Mouse (Mus musculus) hindbrain, postnatal 0 days (tissue): ENCODE results near the gene Cks2. TPM values are rescaled to one million over a fixed set of nuclear protein-coding genes. Genes with fewer than 3 reads are reported as not detected.

ENCODE experiments used
- ATAC-seq: fragments of 200-750 bp; cut with Nextera tagmentation; 2 replicates; pipeline ENCODE4 v1.8.0; 2017; ENCODE audit warnings: mild to moderate bottlenecking, moderate TSS enrichment, moderate library complexity
- DNase-seq: peaks from one replicate; pipeline ENCODE4 v3.0.0-alpha.2; 2015; ENCODE audit warnings: low spot score
- H3K27ac ChIP-seq: fragments of 300-500 bp; sonication (generic); 2 replicates; pipeline ENCODE4 v1.5.1; 2014; ENCODE audit warnings: mild to moderate bottlenecking
- H3K27me3 ChIP-seq: fragments of 300-500 bp; sonication (generic); 2 replicates; pipeline ENCODE4 v1.6.1; 2014; ENCODE audit warnings: low read length, mixed read lengths; ENCODE audit not compliant: insufficient read depth
- H3K36me3 ChIP-seq: fragments of 300-500 bp; sonication (generic); 2 replicates; pipeline ENCODE4 v1.6.1; 2014; ENCODE audit warnings: low read length, mixed read lengths; ENCODE audit not compliant: insufficient read depth
- H3K4me1 ChIP-seq: fragments of 300-500 bp; sonication (generic); 2 replicates; pipeline ENCODE4 v1.6.1; 2014; ENCODE audit warnings: antibody characterized with exemption, low read length, mixed read lengths; ENCODE audit not compliant: insufficient read depth
- H3K4me2 ChIP-seq: fragments of 300-500 bp; sonication (generic); 2 replicates; pipeline ENCODE4 v1.6.1; 2014; ENCODE audit warnings: low read depth, mild to moderate bottlenecking, low read length, moderate library complexity, mixed read lengths
- H3K4me3 ChIP-seq: fragments of 300-500 bp; sonication (generic); 2 replicates; pipeline ENCODE4 v1.5.1; 2014; ENCODE audit warnings: low read length
- H3K9ac ChIP-seq: fragments of 300-500 bp; sonication (generic); replicated peaks from 2 replicates; pipeline ENCODE4 v1.6.1; 2014; ENCODE audit warnings: mild to moderate bottlenecking, low read length, moderate library complexity, mixed read lengths
- H3K9me3 ChIP-seq: fragments of 300-500 bp; sonication (generic); 2 replicates; pipeline ENCODE4 v1.6.1; 2016; ENCODE audit warnings: low read length, mixed read lengths
- CTCF ChIP-seq: IDR thresholded peaks from 2 replicates; pipeline ENCODE4 v1.5.1; 2016; ENCODE audit warnings: antibody characterized with exemption, control low read depth, low read depth
- WGBS: fragments of 180-500 bp; shearing (Covaris S2); extraction: QIAGEN DNeasy Blood & Tissue Kit; methylation state at CpG from one replicate; pipeline ENCODE4 v1.1.7; 2014; 5-methylcytosine and 5-hydroxymethylcytosine counted together
- polyA plus RNA-seq: library from polyadenylated mRNA; unstranded; fragments of >200 nt; fragmentation: Nextera tagmentation; extraction: Ambion mirVana; gene quantifications from 2 replicates; pipeline ENCODE4 v1.2.1, GENCODE M21; 2015
- total RNA-seq: library from RNA; depleted of rRNA; stranded (reverse); fragments of >200 nt; gene quantifications from 2 replicates; pipeline ENCODE4 v1.2.3, GENCODE M21; 2014

Cks2 gene
- total and polyA plus RNA-seq, 2 experiments from 2014 or later: 41.0 to 58.6 TPM

DNA sequence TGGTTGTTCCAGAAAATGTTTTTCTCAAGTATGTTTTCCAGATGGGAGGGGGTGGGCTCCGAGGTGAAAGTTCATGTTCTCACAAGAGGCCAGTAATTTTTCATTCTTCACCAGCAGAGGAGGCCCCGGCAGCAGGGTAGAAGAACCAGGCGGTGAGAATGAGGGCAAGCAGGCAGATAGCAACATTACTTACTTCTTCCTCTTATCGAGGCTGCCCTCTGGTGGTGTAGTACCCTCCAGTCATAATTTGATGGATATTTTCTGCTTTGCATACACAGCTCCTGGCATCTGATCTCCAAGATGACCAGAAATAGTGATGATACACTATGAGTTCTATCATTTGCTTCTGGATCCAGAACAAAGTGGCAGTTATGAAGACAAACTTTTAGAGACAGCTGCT lies 6.1 kb upstream of the Cks2 start:
- peak; percentile 23; the same call in 1 of the 2 replicates for TF ChIP-seq CTCF
- Histone ChIP-seq H3K36me3 (no peaks in the 10 kb centered on the region), H3K4me2 (no peak overlapping the region), H3K27me3 (no peaks in the 10 kb centered on the region), H3K4me3 (no peak overlapping the region), H3K4me1 (no peaks in the 10 kb centered on the region), H3K27ac (no peak overlapping the region), H3K9ac (no peak overlapping the region), H3K9me3 (no peaks in the 10 kb centered on the region)
- ATAC-seq: no peak
- DNase-seq: no peak
- 93% methylated on average over 4 of the region's 4 CpGs for WGBS

DNA sequence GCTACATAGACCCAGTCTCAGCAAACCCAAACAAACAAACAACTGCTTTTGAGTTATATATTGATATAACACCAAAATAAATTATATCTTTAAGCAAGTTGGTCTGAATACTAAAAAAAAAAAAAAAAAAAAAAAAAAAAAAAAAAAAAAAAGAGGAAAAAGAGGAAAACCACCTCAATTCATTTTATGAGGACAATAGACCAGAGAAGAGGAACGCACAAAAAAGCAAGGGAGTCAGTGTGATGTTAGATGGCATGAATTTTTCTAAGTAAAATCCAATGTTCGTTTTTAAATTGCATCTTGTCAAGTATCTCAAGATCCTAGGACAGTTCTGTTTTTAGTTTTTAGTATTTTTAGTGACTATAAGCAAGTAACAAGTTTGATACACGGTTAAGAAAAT lies 3.6 kb upstream of the Cks2 start:
- DNase-seq (no peak), ATAC-seq (no peak)
- no peak overlapping the region for H3K4me2 ChIP-seq
- no peaks in the 10 kb centered on the region for H3K9me3 ChIP-seq
- WGBS: 90% methylated on average over 3 of the region's 3 CpGs
- H3K4me1 ChIP-seq: peaks cover 3% of the 10 kb centered on the region; the same call in 1 of the 2 replicates
- no peaks in the 10 kb centered on the region for H3K27me3 ChIP-seq
- H3K9ac ChIP-seq: no peak overlapping the region
- no peak for TF ChIP-seq CTCF
- no peak overlapping the region for H3K27ac ChIP-seq
- H3K36me3 ChIP-seq: no peaks in the 10 kb centered on the region
- no peak overlapping the region for H3K4me3 ChIP-seq

DNA sequence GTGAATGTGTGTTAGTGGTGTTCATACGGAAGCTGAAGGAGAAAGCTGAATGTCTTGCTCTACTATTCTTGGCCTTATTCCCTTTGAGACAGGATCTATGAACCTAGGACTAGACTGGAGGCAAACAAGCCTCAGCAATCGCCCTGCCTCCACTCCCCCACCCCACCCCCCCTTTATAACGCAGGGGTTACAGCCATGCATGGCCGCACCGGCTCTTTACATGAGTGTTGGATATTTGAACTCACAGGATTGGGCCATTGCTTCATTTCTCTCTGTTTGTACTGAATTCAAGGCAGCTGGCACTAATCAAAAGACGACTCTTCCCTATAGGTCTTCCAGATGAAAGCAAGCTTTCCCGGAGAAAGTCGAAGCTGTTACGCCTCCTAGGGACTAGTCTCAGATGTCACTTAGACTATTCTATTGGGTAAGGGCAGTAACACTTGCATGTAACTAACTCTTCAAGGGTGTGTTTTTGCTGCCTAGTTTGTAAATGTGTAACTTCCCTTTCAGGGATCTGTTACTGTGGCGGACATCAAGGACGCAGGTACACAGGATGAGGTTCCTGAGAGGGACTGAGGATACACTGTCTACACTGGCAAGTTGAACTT lies 2.8 kb upstream of the Cks2 start:
- H3K4me1 ChIP-seq: peaks cover 3% of the 10 kb centered on the region; the same call in 1 of the 2 replicates
- H3K4me2 ChIP-seq: no peak overlapping the region
- DNase-seq (no peak), ATAC-seq (no peak)
- H3K27me3 ChIP-seq: no peaks in the 10 kb centered on the region
- H3K27ac ChIP-seq: no peak overlapping the region
- 32% methylated on average over 11 of the region's 11 CpGs for WGBS
- H3K9ac ChIP-seq: no peak overlapping the region
- H3K36me3 ChIP-seq: no peaks in the 10 kb centered on the region
- H3K4me3 ChIP-seq: no peak overlapping the region
- no peak for TF ChIP-seq CTCF
- H3K9me3 ChIP-seq: no peaks in the 10 kb centered on the region

DNA sequence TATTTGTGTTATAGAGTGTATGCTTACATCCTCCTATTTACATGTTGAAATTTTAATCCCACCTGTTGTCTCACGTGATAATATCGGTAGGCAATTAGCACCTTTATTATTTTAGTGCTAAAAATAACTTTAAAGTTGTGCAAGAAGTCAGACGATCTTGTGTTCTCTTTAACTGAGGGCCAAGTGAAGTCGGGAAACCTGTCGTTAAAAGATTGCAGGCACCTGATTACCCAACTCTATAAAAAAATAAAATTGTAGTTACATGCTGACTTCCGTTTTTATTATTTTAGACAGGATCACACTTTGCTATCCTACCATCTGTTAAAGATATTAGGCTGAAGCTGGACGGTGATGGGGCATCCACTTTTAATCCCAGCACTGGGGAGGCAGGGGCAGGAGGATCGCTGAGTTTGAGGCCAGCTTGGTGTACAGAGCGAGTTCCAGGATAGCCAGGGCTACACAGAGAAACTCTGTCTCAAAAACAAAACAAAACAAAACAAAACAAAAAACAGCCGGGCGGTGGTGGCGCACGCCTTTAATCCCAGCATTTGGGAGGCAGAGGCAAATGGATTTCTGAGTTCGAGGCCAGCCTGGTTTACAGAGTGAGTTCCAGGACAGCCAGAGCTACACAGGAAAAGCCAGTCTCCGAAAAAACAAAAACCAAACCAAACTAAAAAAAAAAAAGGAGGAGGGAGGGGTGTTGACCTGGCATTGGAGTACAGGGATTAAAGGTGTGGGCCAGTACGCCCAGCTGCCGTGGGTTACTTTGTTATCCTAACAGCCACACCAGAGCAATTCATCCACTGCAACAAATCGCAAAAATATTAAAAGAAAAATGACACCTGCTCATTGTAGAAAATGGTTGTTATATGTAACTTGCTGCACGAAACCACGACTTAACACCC lies 856 bp upstream of the Cks2 start:
- Histone ChIP-seq H3K27me3 (no peaks in the 10 kb centered on the region), H3K4me2 (peak overlapping the region; percentile 95), H3K4me3 (peak overlapping the region; percentile 71), H3K4me1 (peaks cover 3% of the 10 kb centered on the region; the same call in 1 of the 2 replicates), H3K9me3 (no peaks in the 10 kb centered on the region), H3K27ac (peak overlapping the region; percentile 27; the same call in 1 of the 2 replicates), H3K36me3 (no peaks in the 10 kb centered on the region), H3K9ac (peak overlapping the region; percentile 52)
- 50% methylated on average over 20 of the region's 20 CpGs for WGBS
- no peak for TF ChIP-seq CTCF
- DNase-seq (no peak), ATAC-seq (peak; percentile 7; the same call in 1 of the 2 replicates)

DNA sequence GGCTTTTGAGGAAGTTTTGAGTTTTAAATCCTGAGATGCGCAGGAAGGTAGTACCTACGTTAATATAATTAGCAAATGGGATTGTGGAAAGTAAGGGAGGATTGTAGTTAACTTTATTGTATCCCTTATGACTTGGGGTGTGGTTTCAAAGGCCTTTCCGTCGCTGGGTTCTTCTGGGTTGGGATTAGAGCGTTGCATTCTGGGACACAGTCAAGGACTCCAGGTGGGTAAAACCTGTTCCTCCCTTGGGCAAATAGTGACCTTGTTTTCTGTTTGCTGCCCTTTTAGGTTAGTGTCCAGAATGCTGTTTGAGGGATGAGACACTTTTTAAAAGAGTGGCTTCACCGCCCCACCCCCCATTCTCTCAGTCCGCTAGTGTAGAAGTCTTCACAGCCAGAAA lies 840 bp downstream of the Cks2 start:
- H3K36me3 ChIP-seq: no peaks in the 10 kb centered on the region
- peak overlapping the region; percentile 95 for H3K4me2 ChIP-seq
- H3K4me3 ChIP-seq: peak overlapping the region; percentile 71
- H3K9ac ChIP-seq: peak overlapping the region; percentile 53
- H3K9me3 ChIP-seq: no peaks in the 10 kb centered on the region
- DNase-seq: no peak
- H3K4me1 ChIP-seq: peaks cover 3% of the 10 kb centered on the region; the same call in 1 of the 2 replicates
- no peak for TF ChIP-seq CTCF
- ATAC-seq: no peak
- H3K27me3 ChIP-seq: no peaks in the 10 kb centered on the region
- H3K27ac ChIP-seq: no peak overlapping the region
- WGBS: 1% methylated on average over 7 of the region's 7 CpGs

DNA sequence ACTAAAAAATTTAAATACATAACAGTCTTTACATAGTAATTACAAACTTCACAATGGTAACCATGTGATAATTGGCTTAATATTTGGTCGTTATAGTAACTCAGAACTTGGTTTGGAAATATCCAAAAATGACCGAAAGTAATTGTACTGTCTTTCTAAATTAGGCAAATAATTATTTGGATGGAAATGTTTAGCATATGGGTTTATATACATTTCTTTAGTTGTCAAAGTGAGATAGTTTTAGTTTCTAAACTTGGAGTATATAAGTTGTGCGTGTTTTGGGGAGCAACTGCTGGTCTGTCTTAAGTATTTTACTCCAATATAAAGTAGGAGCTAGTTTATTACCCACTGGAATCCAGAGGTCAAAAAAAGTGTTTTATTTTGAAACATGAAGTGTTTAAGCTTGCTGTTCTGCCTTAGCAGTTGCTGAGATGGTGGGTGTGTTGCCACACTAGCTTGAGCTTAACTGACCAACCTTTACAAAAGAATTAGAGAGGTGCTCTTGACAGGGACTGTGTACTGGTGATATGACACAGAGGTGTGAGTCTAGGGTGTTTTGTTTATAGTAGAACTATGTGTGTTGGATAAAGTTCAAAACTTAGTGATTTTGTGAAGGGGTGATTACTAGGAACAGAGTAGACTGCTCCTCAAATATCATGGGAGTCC lies 1.5 kb downstream of the Cks2 start:
- DNase-seq (no peak), ATAC-seq (no peak)
- no peaks in the 10 kb centered on the region for H3K36me3 ChIP-seq
- H3K27ac ChIP-seq: no peak overlapping the region
- H3K4me1 ChIP-seq: peaks cover 3% of the 10 kb centered on the region; the same call in 1 of the 2 replicates
- no peaks in the 10 kb centered on the region for H3K9me3 ChIP-seq
- H3K27me3 ChIP-seq: no peaks in the 10 kb centered on the region
- H3K4me3 ChIP-seq: peak overlapping the region; percentile 71
- H3K4me2 ChIP-seq: peak overlapping the region; percentile 95
- H3K9ac ChIP-seq: peak overlapping the region; percentile 9; the same call in 1 of the 2 replicates
- 24% methylated on average over 3 of the region's 3 CpGs for whole genome bisulfite sequencing
- TF ChIP-seq CTCF: no peak
